Mouse (Mus musculus) hindbrain, embryonic 13.5 days (tissue): ENCODE results near the gene Colq. TPM values are rescaled to one million over a fixed set of nuclear protein-coding genes. Genes with fewer than 3 reads are reported as not detected.

Experiments used
- ATAC-seq: fragments of 200-750 bp; cut with Nextera tagmentation; 2 replicates; pipeline ENCODE4 v1.8.0; 2017; ENCODE audit warnings: moderate TSS enrichment; ENCODE audit not compliant: low FRiP score
- H3K27ac ChIP-seq: fragments of 300-500 bp; sonication (generic); 2 replicates; pipeline ENCODE4 v1.5.1; 2015; ENCODE audit warnings: inconsistent platforms, mild to moderate bottlenecking, moderate library complexity
- H3K27me3 ChIP-seq: fragments of 300-500 bp; sonication (generic); 2 replicates; pipeline ENCODE4 v1.6.1; 2015; ENCODE audit warnings: mild to moderate bottlenecking, inconsistent platforms
- H3K36me3 ChIP-seq: fragments of 300-500 bp; sonication (generic); 2 replicates; pipeline ENCODE4 v1.6.1; 2015; ENCODE audit warnings: mild to moderate bottlenecking, inconsistent platforms
- H3K4me1 ChIP-seq: fragments of 300-500 bp; sonication (generic); replicated peaks from 2 replicates; pipeline ENCODE4 v1.6.1; 2015; ENCODE audit warnings: inconsistent platforms
- H3K4me2 ChIP-seq: fragments of 300-500 bp; sonication (generic); 2 replicates; pipeline ENCODE4 v1.6.1; 2015; ENCODE audit warnings: inconsistent platforms, mild to moderate bottlenecking, moderate library complexity
- H3K4me3 ChIP-seq: fragments of 300-500 bp; sonication (generic); 2 replicates; pipeline ENCODE4 v1.5.1; 2015; ENCODE audit warnings: mild to moderate bottlenecking, inconsistent platforms
- H3K9ac ChIP-seq: fragments of 300-500 bp; sonication (generic); 2 replicates; pipeline ENCODE4 v1.6.1; 2015; ENCODE audit warnings: mild to moderate bottlenecking, inconsistent platforms
- H3K9me3 ChIP-seq: fragments of 300-500 bp; sonication (generic); 2 replicates; pipeline ENCODE4 v1.6.1; 2016; ENCODE audit warnings: inconsistent platforms
- WGBS: fragments of 180-500 bp; shearing (Covaris S2); methylation state at CpG from one replicate; pipeline ENCODE4 v1.1.7; 2015; 5-methylcytosine and 5-hydroxymethylcytosine counted together
- polyA plus RNA-seq: library from polyadenylated mRNA; unstranded; fragments of >200 nt; fragmentation: Nextera tagmentation; extraction: Ambion mirVana; gene quantifications from 2 replicates; pipeline ENCODE4 v1.2.1, GENCODE M21; 2015

The Colq gene
- polyA plus RNA-seq, 1 experiment from 2014 or later, result 0.34 TPM

- no peak overlapping the region for H3K4me2 ChIP-seq
- H3K27me3 ChIP-seq, result no peaks in the 10 kb centered on the region
- no peaks in the 10 kb centered on the region for H3K9me3 ChIP-seq
- WGBS, result 77% methylated on average over 14 of the region's 14 CpGs
- 0 out of 2 replicates have a peak, but pooled peaks cover 7% of the 10 kb centered on the region for H3K4me1 ChIP-seq
- no peak overlapping the region for H3K27ac ChIP-seq
- no peak overlapping the region for H3K9ac ChIP-seq
- no peak for ATAC-seq
- H3K4me3 ChIP-seq, result no peak overlapping the region
- H3K36me3 ChIP-seq, result no peaks in the 10 kb centered on the region
These were observed 35.1 kb downstream of the Colq start for GRCm38 (mm10) chr14:31555963-31556434.

- WGBS, result 92% methylated on average over 7 of the region's 7 CpGs
- Histone ChIP-seq H3K4me1 (0 out of 2 replicates have a peak, but pooled peaks cover 5% of the 10 kb centered on the region), H3K4me2 (no peak overlapping the region), H3K36me3 (no peaks in the 10 kb centered on the region), H3K4me3 (no peak overlapping the region), H3K9ac (no peak overlapping the region), H3K27ac (no peak overlapping the region), H3K9me3 (no peaks in the 10 kb centered on the region), H3K27me3 (no peaks in the 10 kb centered on the region)
- no peak for ATAC-seq
These were observed 36.1 kb downstream of the Colq start for GRCm38 (mm10) chr14:31555021-31555420.

- Histone ChIP-seq H3K4me1 (no peaks in the 10 kb centered on the region), H3K27ac (no peak overlapping the region), H3K4me3 (no peak overlapping the region), H3K4me2 (no peak overlapping the region), H3K9me3 (no peaks in the 10 kb centered on the region), H3K9ac (no peak overlapping the region), H3K36me3 (no peaks in the 10 kb centered on the region), H3K27me3 (no peaks in the 10 kb centered on the region)
- 85% methylated on average over 11 of the region's 11 CpGs for WGBS
- ATAC-seq, result no peak
These were observed 47.2 kb downstream of the Colq start for GRCm38 (mm10) chr14:31543885-31544442.

- 77% methylated on average over 6 of the region's 6 CpGs for WGBS
- Histone ChIP-seq H3K9me3 (no peaks in the 10 kb centered on the region), H3K36me3 (no peaks in the 10 kb centered on the region), H3K4me2 (no peak overlapping the region), H3K27me3 (no peaks in the 10 kb centered on the region), H3K4me1 (no peaks in the 10 kb centered on the region), H3K27ac (no peak overlapping the region), H3K4me3 (no peak overlapping the region), H3K9ac (no peak overlapping the region)
- ATAC-seq, result no peak
These were observed 53.8 kb downstream of the Colq start for GRCm38 (mm10) chr14:31537298-31537697.

DNA sequence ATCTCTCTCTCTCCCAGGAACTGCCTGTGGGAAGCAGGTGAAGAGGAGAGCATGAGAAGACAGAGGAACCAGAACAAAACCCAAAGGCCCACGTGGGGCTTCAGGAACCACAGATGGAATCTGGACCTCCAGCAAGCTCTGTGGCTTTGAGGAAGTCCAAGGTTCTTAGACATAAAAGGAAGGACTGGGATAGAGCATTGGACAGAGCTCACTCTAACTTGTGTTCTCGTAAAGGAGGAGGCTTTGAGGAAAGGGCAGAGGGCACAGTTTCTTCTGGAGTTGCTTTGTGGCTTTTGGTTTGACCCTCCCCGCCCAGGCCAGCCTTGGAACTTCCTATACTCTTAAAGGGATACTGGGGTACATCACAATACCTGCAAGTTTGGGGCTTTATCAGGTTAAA, 58.5 kb downstream of the Colq start:
- Histone ChIP-seq H3K27me3 (no peaks in the 10 kb centered on the region), H3K4me1 (no peaks in the 10 kb centered on the region), H3K9ac (no peak overlapping the region), H3K4me2 (no peak overlapping the region), H3K9me3 (no peaks in the 10 kb centered on the region), H3K27ac (no peak overlapping the region), H3K36me3 (no peaks in the 10 kb centered on the region), H3K4me3 (no peak overlapping the region)
- ATAC-seq, result no peak
- 62% methylated on average over 3 of the region's 3 CpGs for WGBS

DNA sequence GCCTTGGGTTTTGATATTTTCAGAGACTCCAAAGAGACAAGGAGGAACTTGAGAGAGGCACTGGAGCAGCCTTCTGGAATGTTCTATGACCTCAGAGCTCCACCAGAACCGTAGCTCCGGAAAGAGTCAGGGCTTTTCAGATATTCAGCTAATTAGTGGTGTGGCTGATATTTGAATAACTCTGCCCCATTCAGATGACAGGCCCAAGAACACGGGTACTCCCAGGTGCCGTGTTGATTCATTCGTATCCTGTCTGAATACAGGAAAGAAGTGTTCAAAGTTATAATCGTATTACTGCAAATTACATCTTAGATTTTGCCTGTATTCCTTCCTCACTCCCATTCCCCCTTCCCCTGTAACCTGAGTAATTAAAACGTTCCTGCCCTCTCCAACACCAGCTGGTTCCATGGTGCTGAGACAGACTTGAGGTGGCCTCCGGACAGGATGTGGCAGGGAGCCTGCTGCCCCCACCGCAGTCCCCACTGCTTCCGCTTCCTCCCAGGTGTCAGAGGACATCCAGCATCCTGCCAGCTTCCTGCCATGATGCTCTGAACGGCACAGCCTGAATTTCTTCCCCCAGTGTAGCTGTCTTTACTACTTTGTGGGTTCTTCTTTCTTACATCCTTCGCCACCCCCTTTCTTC, 59.5 kb downstream of the Colq start:
- ATAC-seq, result no peak
- no peaks in the 10 kb centered on the region for H3K27me3 ChIP-seq
- H3K4me2 ChIP-seq, result no peak overlapping the region
- H3K4me3 ChIP-seq, result no peak overlapping the region
- WGBS, result 81% methylated on average over 12 of the region's 12 CpGs
- no peak overlapping the region for H3K9ac ChIP-seq
- H3K4me1 ChIP-seq, result no peaks in the 10 kb centered on the region
- H3K36me3 ChIP-seq, result no peaks in the 10 kb centered on the region
- no peaks in the 10 kb centered on the region for H3K9me3 ChIP-seq
- no peak overlapping the region for H3K27ac ChIP-seq

- H3K9ac ChIP-seq, result no peak overlapping the region
- ATAC-seq, result no peak
- WGBS, result 88% methylated on average over 4 of the region's 4 CpGs
- no peaks in the 10 kb centered on the region for H3K4me1 ChIP-seq
- no peak overlapping the region for H3K27ac ChIP-seq
- no peaks in the 10 kb centered on the region for H3K27me3 ChIP-seq
- H3K4me2 ChIP-seq, result no peak overlapping the region
- no peaks in the 10 kb centered on the region for H3K9me3 ChIP-seq
- no peaks in the 10 kb centered on the region for H3K36me3 ChIP-seq
- H3K4me3 ChIP-seq, result no peak overlapping the region
These were observed 60.3 kb downstream of the Colq start for GRCm38 (mm10) chr14:31530847-31531246.

- no peak overlapping the region for H3K4me2 ChIP-seq
- 84% methylated on average over 7 of the region's 7 CpGs for WGBS
- ATAC-seq, result no peak
- H3K4me1 ChIP-seq, result no peaks in the 10 kb centered on the region
- H3K9me3 ChIP-seq, result no peaks in the 10 kb centered on the region
- no peak overlapping the region for H3K27ac ChIP-seq
- no peaks in the 10 kb centered on the region for H3K27me3 ChIP-seq
- no peaks in the 10 kb centered on the region for H3K36me3 ChIP-seq
- no peak overlapping the region for H3K9ac ChIP-seq
- H3K4me3 ChIP-seq, result no peak overlapping the region
These were observed 65.9 kb downstream of the Colq start for GRCm38 (mm10) chr14:31525040-31525810.

GRCm38 (mm10) chr14:31521318-31521717, 69.8 kb downstream of the Colq start:
- Histone ChIP-seq H3K4me2 (no peak overlapping the region), H3K36me3 (no peaks in the 10 kb centered on the region), H3K9ac (no peak overlapping the region), H3K27me3 (no peaks in the 10 kb centered on the region), H3K4me1 (no peaks in the 10 kb centered on the region), H3K4me3 (no peak overlapping the region), H3K9me3 (no peaks in the 10 kb centered on the region), H3K27ac (no peak overlapping the region)
- no peak for ATAC-seq
- WGBS, result 74% methylated on average over 2 of the region's 2 CpGs

DNA sequence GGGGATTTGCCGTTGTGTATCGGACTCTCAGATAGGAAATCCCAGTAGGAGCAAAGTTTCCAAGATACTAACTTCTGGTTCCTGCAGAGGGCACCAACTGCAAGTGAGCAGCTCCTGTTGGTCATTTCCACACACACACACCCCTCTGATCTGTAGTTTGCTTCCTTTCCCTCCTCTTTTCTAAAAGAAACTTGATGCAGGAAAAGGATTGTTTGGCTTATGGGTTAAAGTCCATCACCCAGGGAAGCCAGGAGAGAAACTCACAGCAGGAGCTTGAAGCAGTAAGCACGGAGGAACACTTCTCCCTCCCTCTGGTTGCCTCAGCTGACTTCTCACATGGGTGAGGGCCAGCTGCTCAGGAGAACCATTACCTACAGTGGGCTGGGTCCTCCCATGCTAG, 72.0 kb downstream of the Colq start:
- no peak overlapping the region for H3K9ac ChIP-seq
- no peaks in the 10 kb centered on the region for H3K27me3 ChIP-seq
- 70% methylated on average over 3 of the region's 3 CpGs for WGBS
- no peak for ATAC-seq
- no peak overlapping the region for H3K4me3 ChIP-seq
- H3K36me3 ChIP-seq, result 0 out of 2 replicates have a peak, but pooled peaks cover 2% of the 10 kb centered on the region
- no peaks in the 10 kb centered on the region for H3K4me1 ChIP-seq
- no peak overlapping the region for H3K27ac ChIP-seq
- peaks cover 13% of the 10 kb centered on the region for H3K9me3 ChIP-seq
- H3K4me2 ChIP-seq, result no peak overlapping the region

DNA sequence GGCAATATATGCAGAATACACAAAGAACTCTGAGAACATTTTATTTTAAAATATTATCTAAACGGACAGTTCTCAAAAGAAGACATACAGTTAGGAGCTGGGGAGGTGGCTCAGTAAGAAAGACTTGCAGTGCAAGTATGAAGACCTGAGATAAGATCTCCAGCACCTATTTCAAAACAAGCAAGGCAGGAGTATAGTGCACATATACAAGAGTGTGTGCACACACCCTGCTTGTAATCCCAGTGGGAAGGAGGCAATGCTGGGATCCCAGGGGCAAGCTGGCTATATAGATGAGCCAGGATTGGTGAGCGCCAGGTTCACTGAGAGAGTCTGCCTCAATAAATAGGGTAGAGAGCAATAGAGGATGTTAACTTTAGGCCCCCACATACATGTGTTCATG, 75.2 kb downstream of the Colq start:
- Histone ChIP-seq H3K27me3 (no peaks in the 10 kb centered on the region), H3K9ac (no peak overlapping the region), H3K9me3 (peaks cover 17% of the 10 kb centered on the region), H3K4me3 (no peak overlapping the region), H3K27ac (no peak overlapping the region), H3K36me3 (peaks cover 8% of the 10 kb centered on the region; the same call in 1 of the 2 replicates), H3K4me2 (no peak overlapping the region), H3K4me1 (no peaks in the 10 kb centered on the region)
- ATAC-seq, result no peak
- 96% methylated on average over 2 of the region's 2 CpGs for WGBS

DNA sequence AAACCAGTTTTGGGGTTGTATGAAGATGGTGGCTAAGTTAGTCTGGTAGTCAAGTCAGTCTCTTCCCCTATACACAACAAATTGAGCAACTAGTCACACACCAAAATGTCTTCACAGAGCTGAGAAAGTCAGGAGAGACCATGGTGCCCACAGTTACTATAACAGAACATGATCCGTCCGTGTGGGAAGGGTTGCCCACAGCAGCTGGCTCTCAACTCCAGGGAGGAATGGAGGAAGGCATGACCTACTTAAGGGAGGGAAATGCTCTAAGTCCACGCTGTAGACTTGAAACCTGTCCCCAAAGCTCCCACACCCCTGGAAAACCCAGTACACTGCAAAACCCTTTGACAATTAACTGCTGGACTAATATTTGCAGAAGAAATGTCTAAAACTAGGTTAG, 80.8 kb downstream of the Colq start:
- Histone ChIP-seq H3K9me3 (peaks cover 16% of the 10 kb centered on the region), H3K4me2 (no peak overlapping the region), H3K4me3 (no peak overlapping the region), H3K9ac (no peak overlapping the region), H3K27me3 (no peaks in the 10 kb centered on the region), H3K27ac (no peak overlapping the region), H3K4me1 (no peaks in the 10 kb centered on the region), H3K36me3 (peaks cover 54% of the 10 kb centered on the region)
- ATAC-seq, result no peak
- 94% methylated on average over 3 of the region's 3 CpGs for WGBS
